Mouse (Mus musculus): ENCODE measurements around the gene Pclo.
"Not testable (repeated sequence)": the region's sequence is repeated elsewhere in the genome, so short reads cannot be mapped to it uniquely, and the experiment has no call there.

The Pclo gene

DNA sequence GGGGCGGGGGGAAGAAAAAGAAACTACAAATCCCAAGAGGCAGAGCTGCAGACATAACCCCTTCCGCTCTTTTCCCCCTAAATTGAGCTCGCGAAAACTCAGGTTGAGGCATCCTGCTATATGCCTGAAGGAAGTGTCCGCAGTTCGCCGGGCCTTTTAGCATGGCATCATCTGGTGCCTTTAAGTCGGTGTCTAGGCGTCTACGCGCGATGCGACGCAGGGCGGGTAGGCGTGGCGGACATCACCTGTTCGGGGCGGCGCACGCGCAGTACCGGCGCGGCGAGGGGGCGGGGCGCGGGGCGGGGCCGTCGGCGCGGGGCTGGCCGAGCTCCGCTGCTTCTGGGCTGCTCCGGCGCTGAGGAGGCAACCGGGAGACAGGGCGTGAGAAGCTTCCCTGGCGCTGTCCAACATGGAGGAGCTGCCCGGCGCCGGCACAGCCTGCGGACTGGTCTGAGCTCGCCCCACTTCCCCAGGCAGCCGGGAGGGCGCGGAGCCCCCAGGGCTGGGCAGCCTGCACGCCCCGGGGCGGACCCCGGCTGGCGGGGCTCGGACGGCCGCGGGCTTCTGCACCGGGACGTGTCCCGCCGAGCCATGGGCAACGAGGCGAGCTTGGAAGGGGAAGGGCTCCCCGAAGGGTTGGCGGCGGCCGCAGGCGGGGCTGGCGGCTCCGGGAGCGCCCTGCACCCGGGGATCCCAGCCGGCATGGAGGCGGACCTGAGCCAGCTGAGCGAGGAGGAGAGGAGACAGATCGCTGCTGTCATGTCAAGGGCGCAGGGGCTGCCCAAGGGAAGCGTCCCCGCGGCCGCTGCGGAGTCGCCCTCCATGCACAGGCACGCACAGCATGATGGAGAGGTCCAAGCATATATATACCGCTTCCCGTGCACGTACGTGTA is at the start of gene Pclo:
Pclo (plus strand) TSS at position 288 of the 893 bp plus-strand sequence.
- no peak for DNase-seq (ENCODE audit: low read depth, low spot score)

GRCm38 (mm10) chr5:14494431-14494830 is 20.3 kb upstream of the Pclo start:
- not testable (repeated sequence) for H3K36me3 ChIP-seq (ENCODE audit: control insufficient read depth, insufficient read depth, low read length, poor library complexity, severe bottlenecking); DNase-seq (ENCODE audit: low read depth, low spot score); H3K27me3 ChIP-seq (ENCODE audit: control insufficient read depth, insufficient read depth, low read length, poor library complexity, severe bottlenecking)

More for the DNA sequence above, at the start of gene Pclo:
- Histone ChIP-seq H3K36me3 (ENCODE audit: control insufficient read depth, insufficient read depth, low read length, poor library complexity, severe bottlenecking) (no peaks in the 10 kb centered on the region), H3K27me3 (ENCODE audit: control insufficient read depth, insufficient read depth, low read length, poor library complexity, severe bottlenecking) (no peaks in the 10 kb centered on the region)

- Histone ChIP-seq H3K36me3 (ENCODE audit: control insufficient read depth, insufficient read depth, low read length, poor library complexity, severe bottlenecking) (no peaks in the 10 kb centered on the region), H3K27me3 (ENCODE audit: control insufficient read depth, insufficient read depth, low read length, poor library complexity, severe bottlenecking) (no peaks in the 10 kb centered on the region)
- no peak for DNase-seq (ENCODE audit: low read depth, low spot score)
These were observed 6.2 kb upstream of the Pclo start for GRCm38 (mm10) chr5:14508522-14508921.

DNA sequence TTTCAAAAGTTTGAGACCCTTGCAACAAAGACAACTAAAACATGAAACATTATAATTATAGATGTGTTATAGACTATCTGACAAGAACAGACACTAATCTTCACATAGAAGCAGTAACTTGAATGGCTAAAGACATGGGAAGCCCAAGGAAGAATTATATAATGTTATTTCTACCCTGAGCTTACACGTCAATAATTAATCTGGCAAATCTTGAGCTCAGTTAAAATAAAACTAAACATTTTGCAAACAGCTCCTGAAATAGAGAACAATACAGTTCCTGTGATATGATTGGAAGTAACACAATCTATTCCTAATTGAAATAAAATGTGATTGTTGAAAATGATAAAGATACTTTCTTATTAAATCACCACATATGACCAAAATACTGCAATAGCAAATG is 5.1 kb upstream of the Pclo start:
- no peaks in the 10 kb centered on the region for H3K27me3 ChIP-seq (ENCODE audit: control insufficient read depth, insufficient read depth, low read length, poor library complexity, severe bottlenecking)
- no peaks in the 10 kb centered on the region for H3K36me3 ChIP-seq (ENCODE audit: control insufficient read depth, insufficient read depth, low read length, poor library complexity, severe bottlenecking)
- DNase-seq (ENCODE audit: low read depth, low spot score) = no peak

DNA sequence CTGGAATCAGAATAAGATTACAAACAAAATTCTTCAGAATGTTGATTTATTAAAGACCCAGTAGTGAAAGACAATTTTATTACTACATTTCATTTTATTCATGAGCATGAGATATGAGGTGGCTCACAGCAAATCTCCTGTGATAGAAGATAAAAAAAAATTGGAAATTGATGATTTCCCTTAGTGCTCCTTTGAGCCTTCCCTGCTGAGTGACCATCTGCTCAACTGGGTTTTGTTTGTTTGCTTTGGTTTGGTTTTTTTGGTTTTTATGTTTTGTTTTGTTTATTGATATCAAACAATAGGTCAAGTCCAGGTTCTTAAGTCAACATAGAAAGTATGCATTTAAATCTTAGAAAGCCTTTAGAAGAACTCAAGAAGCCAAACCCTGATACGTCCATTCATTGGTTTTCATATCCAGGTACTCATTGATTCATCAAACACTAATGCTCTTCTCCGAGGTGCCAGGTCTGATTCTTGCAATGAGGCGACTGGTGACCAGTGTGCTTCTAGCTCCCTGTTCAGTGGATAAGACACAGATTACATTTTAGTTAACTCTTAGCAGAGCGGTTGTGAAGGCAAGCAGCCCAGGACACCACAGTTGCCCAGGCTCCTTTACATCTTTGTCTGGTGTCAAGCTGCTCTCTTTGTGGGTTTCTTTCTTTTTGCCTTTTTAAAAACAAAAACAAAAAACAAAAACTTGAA is 3.6 kb downstream of the Pclo start:
- DNase-seq (ENCODE audit: low read depth, low spot score) = no peak
- Histone ChIP-seq H3K36me3 (ENCODE audit: control insufficient read depth, insufficient read depth, low read length, poor library complexity, severe bottlenecking) (no peaks in the 10 kb centered on the region), H3K27me3 (ENCODE audit: control insufficient read depth, insufficient read depth, low read length, poor library complexity, severe bottlenecking) (no peaks in the 10 kb centered on the region)

- Histone ChIP-seq H3K36me3 (ENCODE audit: control insufficient read depth, insufficient read depth, low read length, poor library complexity, severe bottlenecking) (no peaks in the 10 kb centered on the region), H3K27me3 (ENCODE audit: control insufficient read depth, insufficient read depth, low read length, poor library complexity, severe bottlenecking) (no peaks in the 10 kb centered on the region)
- no peak for DNase-seq (ENCODE audit: low read depth, low spot score)
These were observed 7.3 kb downstream of the Pclo start for GRCm38 (mm10) chr5:14522006-14522405.

GRCm38 (mm10) chr5:14526038-14526437 is 11.3 kb downstream of the Pclo start:
- Histone ChIP-seq H3K36me3 (ENCODE audit: control insufficient read depth, insufficient read depth, low read length, poor library complexity, severe bottlenecking) (no peaks in the 10 kb centered on the region), H3K27me3 (ENCODE audit: control insufficient read depth, insufficient read depth, low read length, poor library complexity, severe bottlenecking) (no peaks in the 10 kb centered on the region)
- DNase-seq (ENCODE audit: low read depth, low spot score) = no peak

DNA sequence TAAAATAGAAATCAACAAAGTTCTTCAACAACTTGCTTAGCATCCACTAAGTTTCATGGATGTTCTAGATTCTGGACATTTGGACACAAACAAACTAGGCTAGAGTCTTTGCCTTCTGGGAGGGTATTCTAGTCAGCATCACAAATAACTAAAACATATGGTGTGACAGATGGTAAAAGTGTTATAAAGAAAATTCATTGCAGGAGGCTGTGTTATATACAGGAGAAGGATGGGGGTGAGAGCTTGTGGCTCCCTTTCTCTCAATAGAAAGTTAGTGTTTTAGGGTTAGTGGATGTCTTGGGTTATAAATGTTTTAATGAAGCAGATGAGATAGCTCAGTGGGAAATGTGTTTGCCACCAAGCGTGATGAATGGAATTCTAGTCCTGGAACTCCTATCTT is 13.1 kb downstream of the Pclo start:
- H3K27me3 ChIP-seq (ENCODE audit: control insufficient read depth, insufficient read depth, low read length, poor library complexity, severe bottlenecking) = no peaks in the 10 kb centered on the region
- no peaks in the 10 kb centered on the region for H3K36me3 ChIP-seq (ENCODE audit: control insufficient read depth, insufficient read depth, low read length, poor library complexity, severe bottlenecking)
- no peak for DNase-seq (ENCODE audit: low read depth, low spot score)

GRCm38 (mm10) chr5:14531906-14532305 is 17.2 kb downstream of the Pclo start:
- DNase-seq (ENCODE audit: low read depth, low spot score) = no peak
- no peaks in the 10 kb centered on the region for H3K27me3 ChIP-seq (ENCODE audit: control insufficient read depth, insufficient read depth, low read length, poor library complexity, severe bottlenecking)
- H3K36me3 ChIP-seq (ENCODE audit: control insufficient read depth, insufficient read depth, low read length, poor library complexity, severe bottlenecking) = no peaks in the 10 kb centered on the region

- no peaks in the 10 kb centered on the region for H3K27me3 ChIP-seq (ENCODE audit: control insufficient read depth, insufficient read depth, low read length, poor library complexity, severe bottlenecking)
- H3K36me3 ChIP-seq (ENCODE audit: control insufficient read depth, insufficient read depth, low read length, poor library complexity, severe bottlenecking) = no peaks in the 10 kb centered on the region
- no peak for DNase-seq (ENCODE audit: low read depth, low spot score)
These were observed 24.6 kb downstream of the Pclo start for GRCm38 (mm10) chr5:14539346-14539745.

DNA sequence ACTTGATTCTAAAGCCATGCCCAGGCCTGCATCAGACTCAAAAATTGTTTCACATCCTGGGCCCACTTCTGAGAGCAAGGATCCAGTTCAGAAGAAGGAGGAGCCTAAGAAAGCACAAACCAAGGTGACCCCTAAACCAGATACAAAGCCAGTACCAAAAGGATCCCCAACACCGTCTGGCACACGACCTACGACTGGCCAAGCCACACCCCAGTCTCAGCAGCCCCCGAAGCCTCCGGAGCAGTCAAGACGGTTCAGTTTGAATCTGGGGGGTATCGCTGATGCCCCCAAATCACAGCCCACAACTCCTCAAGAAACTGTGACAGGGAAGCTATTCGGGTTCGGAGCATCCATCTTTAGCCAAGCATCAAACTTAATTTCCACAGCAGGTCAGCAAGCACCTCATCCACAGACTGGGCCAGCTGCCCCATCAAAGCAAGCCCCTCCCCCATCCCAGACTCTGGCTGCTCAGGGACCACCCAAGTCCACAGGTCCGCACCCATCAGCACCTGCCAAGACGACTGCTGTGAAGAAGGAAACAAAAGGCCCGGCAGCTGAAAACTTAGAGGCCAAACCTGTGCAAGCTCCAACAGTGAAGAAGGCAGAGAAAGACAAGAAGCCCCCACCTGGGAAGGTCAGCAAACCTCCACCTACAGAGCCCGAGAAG is 25.4 kb downstream of the Pclo start:
- DNase-seq (ENCODE audit: low read depth, low spot score) = no peak
- H3K36me3 ChIP-seq (ENCODE audit: control insufficient read depth, insufficient read depth, low read length, poor library complexity, severe bottlenecking) = no peaks in the 10 kb centered on the region
- no peaks in the 10 kb centered on the region for H3K27me3 ChIP-seq (ENCODE audit: control insufficient read depth, insufficient read depth, low read length, poor library complexity, severe bottlenecking)

GRCm38 (mm10) chr5:14575626-14576025 is 60.9 kb downstream of the Pclo start:
- H3K27me3 ChIP-seq (ENCODE audit: control insufficient read depth, insufficient read depth, low read length, poor library complexity, severe bottlenecking) = no peaks in the 10 kb centered on the region
- H3K36me3 ChIP-seq (ENCODE audit: control insufficient read depth, insufficient read depth, low read length, poor library complexity, severe bottlenecking) = no peaks in the 10 kb centered on the region
- no peak for DNase-seq (ENCODE audit: low read depth, low spot score)

GRCm38 (mm10) chr5:14591479-14591878 is 76.8 kb downstream of the Pclo start:
- no peak for DNase-seq (ENCODE audit: low read depth, low spot score)
- H3K36me3 ChIP-seq (ENCODE audit: control insufficient read depth, insufficient read depth, low read length, poor library complexity, severe bottlenecking) = no peaks in the 10 kb centered on the region
- no peaks in the 10 kb centered on the region for H3K27me3 ChIP-seq (ENCODE audit: control insufficient read depth, insufficient read depth, low read length, poor library complexity, severe bottlenecking)

- H3K27me3 ChIP-seq (ENCODE audit: control insufficient read depth, insufficient read depth, low read length, poor library complexity, severe bottlenecking) = no peaks in the 10 kb centered on the region
- no peaks in the 10 kb centered on the region for H3K36me3 ChIP-seq (ENCODE audit: control insufficient read depth, insufficient read depth, low read length, poor library complexity, severe bottlenecking)
- DNase-seq (ENCODE audit: low read depth, low spot score) = no peak
These were observed 80.8 kb downstream of the Pclo start for GRCm38 (mm10) chr5:14595426-14596013.

DNA sequence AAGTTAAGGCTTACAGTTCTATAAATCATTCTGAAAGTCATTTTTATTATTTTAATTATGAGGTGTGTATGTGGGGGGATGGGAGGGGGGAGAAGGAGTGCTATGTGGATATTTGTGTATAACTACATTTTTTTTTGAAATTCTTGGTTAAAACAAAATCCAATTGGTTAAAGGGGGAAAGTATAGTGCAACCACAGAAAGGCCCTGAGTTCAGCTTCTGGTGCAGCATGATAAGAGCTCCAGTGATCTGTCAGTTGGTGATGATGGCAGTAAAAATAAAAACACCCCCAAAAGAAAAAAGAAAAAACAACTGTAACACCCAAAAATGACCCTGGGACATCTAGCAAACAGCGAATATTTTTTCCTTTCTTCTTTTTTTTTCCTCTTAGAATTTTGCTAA is 93.6 kb downstream of the Pclo start:
- no peaks in the 10 kb centered on the region for H3K27me3 ChIP-seq (ENCODE audit: control insufficient read depth, insufficient read depth, low read length, poor library complexity, severe bottlenecking)
- H3K36me3 ChIP-seq (ENCODE audit: control insufficient read depth, insufficient read depth, low read length, poor library complexity, severe bottlenecking) = no peaks in the 10 kb centered on the region
- no peak for DNase-seq (ENCODE audit: low read depth, low spot score)
